Mouse (Mus musculus) liver, embryonic 14.5 days (tissue): ENCODE data around the gene Cacng2. TPM values are rescaled to one million over a fixed set of nuclear protein-coding genes. Genes with fewer than 3 reads are reported as not detected.

ENCODE experiments used
- ATAC-seq: fragments of 200-750 bp; cut with Nextera tagmentation; 2 replicates; pipeline ENCODE4 v1.8.0; 2017; ENCODE audit warnings: moderate number of reproducible peaks, mild to moderate bottlenecking, moderate library complexity; ENCODE audit not compliant: insufficient read depth
- DNase-seq, 3 experiments: peaks; one replicate each; pipeline ENCODE4 v3.0.0-alpha.2; 2012 to 2013; ENCODE audit warnings: low read depth in 3 of 3, low spot score in 3 of 3
- H3K27ac ChIP-seq: fragments of 300-500 bp; sonication (generic); 2 replicates; pipeline ENCODE4 v1.5.1; 2014; ENCODE audit warnings: moderate library complexity, mild to moderate bottlenecking, control low read depth, inconsistent platforms
- H3K27me3 ChIP-seq: fragments of 300-500 bp; sonication (generic); 2 replicates; pipeline ENCODE4 v1.6.1; 2014; ENCODE audit warnings: mild to moderate bottlenecking, low read length, moderate library complexity; ENCODE audit not compliant: control insufficient read depth, insufficient read depth
- H3K36me3 ChIP-seq: fragments of 300-500 bp; sonication (generic); replicated peaks from 2 replicates; pipeline ENCODE4 v1.6.1; 2014; ENCODE audit warnings: low read depth; ENCODE audit not compliant: control insufficient read depth, insufficient read depth
- H3K4me1 ChIP-seq, 2 experiments: fragments of 200-500 bp in 1 of 2; fragments of 300-500 bp in 1 of 2; sonication (generic) in 1 of 2; replicated peaks; 2 replicates each; pipeline ENCODE4 v1.6.1; 2012 to 2014; ENCODE audit warnings: antibody characterized with exemption in 1 of 2, inconsistent platforms in 1 of 2, low read length in 1 of 2; ENCODE audit not compliant: control insufficient read depth in 2 of 2, insufficient read depth in 2 of 2
- H3K4me2 ChIP-seq: fragments of 300-500 bp; sonication (generic); 2 replicates; pipeline ENCODE4 v1.6.1; 2014; ENCODE audit warnings: low read depth, mild to moderate bottlenecking, control low read depth, moderate library complexity
- H3K4me3 ChIP-seq, 2 experiments: fragments of 200-500 bp in 1 of 2; fragments of 300-500 bp in 1 of 2; sonication (generic) in 1 of 2; 2 replicates each; pipeline ENCODE4 v1.5.1; 2012 to 2014; ENCODE audit warnings: low read depth in 2 of 2, low read length in 2 of 2, mild to moderate bottlenecking in 2 of 2, control low read depth in 1 of 2, inconsistent platforms in 1 of 2, moderate library complexity in 1 of 2; ENCODE audit not compliant: insufficient read depth in 1 of 2
- H3K9ac ChIP-seq: fragments of 300-500 bp; sonication (generic); replicated peaks from 2 replicates; pipeline ENCODE4 v1.6.1; 2014; ENCODE audit warnings: mild to moderate bottlenecking, control low read depth, moderate library complexity
- H3K9me3 ChIP-seq: fragments of 300-500 bp; sonication (generic); 2 replicates; pipeline ENCODE4 v1.6.1; 2016; ENCODE audit warnings: low read length, mixed read lengths; ENCODE audit not compliant: control insufficient read depth
- CTCF ChIP-seq: IDR thresholded peaks from 2 replicates; pipeline ENCODE4 v1.5.1; 2016; ENCODE audit warnings: antibody characterized with exemption, low read depth, control low read depth
- EP300 ChIP-seq: IDR thresholded peaks from 2 replicates; pipeline ENCODE4 v1.6.1; 2016; ENCODE audit warnings: antibody characterized with exemption, low read depth
- WGBS: fragments of 180-500 bp; shearing (Covaris S2); extraction: QIAGEN DNeasy Blood & Tissue Kit; methylation state at CpG from one replicate; pipeline ENCODE4 v1.1.7; 2014; ENCODE audit not compliant: insufficient replicate concordance; 5-methylcytosine and 5-hydroxymethylcytosine counted together
- polyA plus RNA-seq, 2 experiments: library from polyadenylated mRNA; depleted of rRNA in 1 of 2; stranded (reverse) in 1 of 2; unstranded in 1 of 2; fragments of >200 nt; fragmentation: Nextera tagmentation in 1 of 2; extraction: Ambion mirVana in 1 of 2; gene quantifications; 2 replicates each; pipeline versions ENCODE4 v1.2.1 to v1.2.3; 2012 to 2014

Cacng2 gene
- polyA plus RNA-seq, 2 experiments, result not detected

- Histone ChIP-seq H3K27me3 (no peaks in the 10 kb centered on the region), H3K36me3 (no peaks in the 10 kb centered on the region), H3K4me3 (no peak overlapping the region), H3K9me3 (no peaks in the 10 kb centered on the region), H3K4me2 (no peak overlapping the region), H3K27ac (no peak overlapping the region), H3K9ac (no peak overlapping the region), H3K4me1 (no peaks in the 10 kb centered on the region)
- no peak for TF ChIP-seq CTCF
- TF ChIP-seq EP300, result no peak
- ATAC-seq (no peak), DNase-seq (no peak)
- 51% methylated on average over 4 of the region's 4 CpGs for WGBS
These were observed 39.5 kb downstream of the Cacng2 start for GRCm38 (mm10) chr15:78080326-78080725.

DNA sequence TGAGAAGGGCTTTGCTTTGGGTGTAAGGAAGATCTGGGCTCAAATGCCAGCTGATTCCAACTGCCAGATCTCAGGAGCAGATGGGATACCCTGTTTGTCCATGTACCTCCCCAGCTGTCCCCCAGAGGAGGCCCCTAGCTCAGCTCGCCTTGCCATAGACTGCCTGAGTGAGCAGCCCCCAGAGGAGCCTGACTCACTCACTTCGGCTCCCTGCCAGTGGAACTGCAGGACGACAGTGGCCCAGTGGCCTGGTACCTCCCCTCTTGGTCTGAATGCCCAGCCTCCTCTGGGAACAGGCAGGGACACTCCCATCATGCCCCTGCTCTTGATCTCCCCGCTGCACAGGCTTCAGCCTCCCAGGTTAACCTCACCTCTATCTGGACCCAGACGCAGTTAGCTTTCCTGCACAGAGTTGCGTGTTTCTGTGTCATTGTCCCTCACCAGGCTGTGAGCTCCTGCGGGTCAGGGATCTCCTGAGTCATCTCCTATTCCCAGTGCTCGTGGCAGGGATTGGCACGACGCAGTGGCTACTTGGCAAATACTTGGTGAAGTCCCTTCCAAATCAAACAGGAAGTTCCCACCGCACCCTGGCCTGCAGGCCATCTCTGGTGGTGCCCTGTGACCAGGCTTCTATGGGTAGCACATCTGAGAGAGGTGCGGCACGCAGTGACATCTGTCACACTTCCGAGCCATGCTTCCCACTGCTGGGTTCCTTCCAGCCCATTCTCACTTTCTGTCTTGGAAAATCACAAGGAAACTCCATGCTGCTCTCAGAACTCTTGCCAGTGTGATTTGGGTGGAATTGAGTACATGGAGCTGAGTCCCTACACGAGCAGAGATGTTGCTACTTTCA lies 40.8 kb downstream of the Cacng2 start:
- ATAC-seq, result no peak
- Histone ChIP-seq H3K27ac (no peak overlapping the region), H3K9me3 (no peaks in the 10 kb centered on the region), H3K4me3 (no peak overlapping the region), H3K4me1 (no peaks in the 10 kb centered on the region), H3K27me3 (no peaks in the 10 kb centered on the region), H3K4me2 (no peak overlapping the region), H3K9ac (no peak overlapping the region), H3K36me3 (no peaks in the 10 kb centered on the region)
- 53% methylated on average over 15 of the region's 15 CpGs for WGBS
- DNase-seq, result no peak
- no peak for TF ChIP-seq CTCF
- TF ChIP-seq EP300, result no peak

- Histone ChIP-seq H3K27ac (no peak overlapping the region), H3K9ac (no peak overlapping the region), H3K36me3 (no peaks in the 10 kb centered on the region), H3K9me3 (no peaks in the 10 kb centered on the region), H3K4me2 (no peak overlapping the region), H3K27me3 (no peaks in the 10 kb centered on the region), H3K4me1 (no peaks in the 10 kb centered on the region), H3K4me3 (no peak overlapping the region)
- WGBS, result 57% methylated on average over 5 of the region's 5 CpGs
- TF ChIP-seq EP300 (no peak), CTCF (no peak)
- no peak for ATAC-seq
- DNase-seq, result no peak
These were observed 41.6 kb downstream of the Cacng2 start for GRCm38 (mm10) chr15:78078206-78078605.

GRCm38 (mm10) chr15:78075921-78076320 lies 43.9 kb downstream of the Cacng2 start:
- no peaks in the 10 kb centered on the region for H3K36me3 ChIP-seq
- no peak overlapping the region for H3K4me3 ChIP-seq
- TF ChIP-seq EP300 (no peak), CTCF (no peak)
- H3K27me3 ChIP-seq, result no peaks in the 10 kb centered on the region
- 14% methylated on average over 3 of the region's 3 CpGs for WGBS
- H3K9ac ChIP-seq, result no peak overlapping the region
- no peak overlapping the region for H3K4me2 ChIP-seq
- ATAC-seq (no peak), DNase-seq (no peak)
- H3K9me3 ChIP-seq, result no peaks in the 10 kb centered on the region
- no peak overlapping the region for H3K27ac ChIP-seq
- no peaks in the 10 kb centered on the region for H3K4me1 ChIP-seq

- ATAC-seq (no peak), DNase-seq (no peak)
- no peak for TF ChIP-seq EP300
- TF ChIP-seq CTCF, result no peak
- Histone ChIP-seq H3K4me3 (no peak overlapping the region), H3K9ac (no peak overlapping the region), H3K9me3 (no peaks in the 10 kb centered on the region), H3K27me3 (no peaks in the 10 kb centered on the region), H3K36me3 (no peaks in the 10 kb centered on the region), H3K4me2 (no peak overlapping the region), H3K4me1 (no peaks in the 10 kb centered on the region), H3K27ac (no peak overlapping the region)
- WGBS, result 72% methylated on average over 7 of the region's 7 CpGs
These were observed 46.7 kb downstream of the Cacng2 start for GRCm38 (mm10) chr15:78073109-78073508.
